Mouse (Mus musculus): ENCODE data around the gene Atg2a.

GRCm38 (mm10) chr19:6277661-6278438 lies 36.4 kb downstream of the Atg2a start:
- TF ChIP-seq CTCF (IDR thresholded peaks at IDR 0.05; ENCODE audit: low read depth, low read length) (no peak), GATA1 (IDR thresholded peaks at IDR 0.05; ENCODE audit: borderline replicate concordance, low read length) (no peak), POLR2AphosphoS5 (IDR thresholded peaks at IDR 0.05; ENCODE audit: insufficient replicate concordance, low read depth, low read length) (no peak)
